Comparison of ENCODE assay signal across 13 mouse cellular contexts in genomic region chr5:65181160-65181793, GRCm38 (mm10). TPM values are rescaled to one million over a fixed set of nuclear protein-coding genes. Genes with fewer than 3 reads are reported as not detected.
DNase-seq lines count a peak whose midpoint lies in the region; ATAC-seq lines count a peak whose summit lies in the region.
"Had no signal": no experiment of that assay in that cellular context is flagged by ENCODE, and none has a peak within 500 bp of the region (broad histone marks: within the 10 kb centered on the region; RNA-seq: fewer than 3 reads in every experiment).

No protein-coding gene starts in this region.

- no peaks in the 10 kb centered on the region for H3K9me3 ChIP-seq in heart, embryonic 13.5 days
- H3K9me3 ChIP-seq in heart, embryonic 16.5 days (replicated peaks; ENCODE audit: control insufficient read depth, low read length) = no peaks in the 10 kb centered on the region
- no peaks in the 10 kb centered on the region for H3K9me3 ChIP-seq in neural tube, embryonic 13.5 days

- peaks cover 48% of the 10 kb centered on the region for H3K4me1 ChIP-seq in heart, embryonic 13.5 days
- peaks cover 28% of the 10 kb centered on the region for H3K4me1 ChIP-seq in heart, embryonic 16.5 days (ENCODE audit: control insufficient read depth, insufficient read depth, low read length)
- H3K4me1 ChIP-seq in neural tube, embryonic 13.5 days (replicated peaks) = peaks cover 34% of the 10 kb centered on the region

- DNase-seq in cerebellum, postnatal 4 days (ENCODE audit: low spot score in 2 of 2) = no peak
- DNase-seq in heart, adult 8-10 months (ENCODE audit: low spot score) = no peak
- no peak for DNase-seq in layer of hippocampus, adult 9-11 months
- DNase-seq in thymus, postnatal 14 days = no peak
- DNase-seq: adrenal gland, postnatal 25 days; cerebellum, adult 11-12 months; kidney, adult 8-10 months; left cerebral cortex, postnatal 4 days; spleen, adult 18-20 months had no signal

- peak overlapping the region; percentile 92 for H3K27ac ChIP-seq in heart, embryonic 13.5 days (replicated peaks)
- H3K27ac ChIP-seq in heart, embryonic 16.5 days (ENCODE audit: low read length) = peak overlapping the region; percentile 83
- peak overlapping the region; percentile 56; the same call in 1 of the 2 replicates for H3K27ac ChIP-seq in neural tube, embryonic 13.5 days (replicated peaks)

- no peak overlapping the region for H3K9ac ChIP-seq in heart, embryonic 13.5 days
- peak overlapping the region; percentile 59; the same call in 1 of the 2 replicates for H3K9ac ChIP-seq in heart, embryonic 16.5 days (ENCODE audit: low read length)
- H3K9ac ChIP-seq in neural tube, embryonic 13.5 days = peak overlapping the region; percentile 18; the same call in 1 of the 2 replicates

- peak; percentile 26; the same call in 1 of the 2 replicates for ATAC-seq in cerebellum, adult (ENCODE audit: insufficient number of reproducible peaks, low FRiP score, low TSS enrichment)
- ATAC-seq in heart, embryonic 13.5 days (ENCODE audit: extremely low read depth, insufficient number of reproducible peaks, low FRiP score, low TSS enrichment) = peak; percentile 48; the same call in 1 of the 2 replicates
- peak; percentile 81 for ATAC-seq in heart, embryonic 16.5 days (replicated peaks; ENCODE audit: extremely low read depth, insufficient read depth, low FRiP score)
- 0 out of 2 replicates have a peak, but pooled peaks have one; percentile 34 for ATAC-seq in neural tube, embryonic 13.5 days (ENCODE audit: low read depth)

- H3K36me3 ChIP-seq in heart, embryonic 13.5 days = no peaks in the 10 kb centered on the region
- H3K36me3 ChIP-seq in heart, embryonic 16.5 days (ENCODE audit: control insufficient read depth, insufficient read depth) = no peaks in the 10 kb centered on the region
- no peaks in the 10 kb centered on the region for H3K36me3 ChIP-seq in neural tube, embryonic 13.5 days

- H3K27me3 ChIP-seq in heart, embryonic 13.5 days (replicated peaks) = no peaks in the 10 kb centered on the region
- no peaks in the 10 kb centered on the region for H3K27me3 ChIP-seq in heart, embryonic 16.5 days (ENCODE audit: control insufficient read depth, insufficient read depth, low read length)
- no peaks in the 10 kb centered on the region for H3K27me3 ChIP-seq in neural tube, embryonic 13.5 days

- 47% methylated on average over 21 of the region's 21 CpGs for WGBS in heart, embryonic 13.5 days
- 36% methylated on average over 21 of the region's 21 CpGs for WGBS in heart, embryonic 16.5 days
- 45% methylated on average over 21 of the region's 21 CpGs for WGBS in neural tube, embryonic 13.5 days

- peak overlapping the region; percentile 54 for H3K4me2 ChIP-seq in heart, embryonic 13.5 days
- peak overlapping the region; percentile 58 for H3K4me2 ChIP-seq in heart, embryonic 16.5 days (ENCODE audit: low read depth, low read length)
- peak overlapping the region; percentile 33 for H3K4me2 ChIP-seq in neural tube, embryonic 13.5 days

- no peak overlapping the region for H3K4me3 ChIP-seq in heart, embryonic 13.5 days
- peak overlapping the region; percentile 24 for H3K4me3 ChIP-seq in heart, embryonic 16.5 days (ENCODE audit: low read length)
- no peak overlapping the region for H3K4me3 ChIP-seq in neural tube, embryonic 13.5 days

RNA-seq across cellular contexts. Expression of gene Wdr19, which starts 18.2 kb away (rescaled TPM):
- polyA plus RNA-seq in heart, embryonic 13.5 days (2015; fragmentation: Nextera tagmentation; extraction: Ambion mirVana) = 5.6 and 6.2 TPM in 2 replicates
- total RNA-seq in heart, adult 8-10 months (2022) = 1 to 10 TPM in 2 of 4 experiments, under 1 TPM in 2; 0.66 to 2.3 (median 1.2) TPM
- polyA plus RNA-seq in heart, embryonic 16.5 days (2015; fragmentation: Nextera tagmentation; extraction: Ambion mirVana) = 5.0 and 5.6 TPM in 2 replicates
- polyA plus RNA-seq in neural tube, embryonic 13.5 days (2015; fragmentation: Nextera tagmentation; extraction: Ambion mirVana) = 10.6 and 12.4 TPM in 2 replicates

Comparison
In these comparisons a context has a peak if more than half of its experiments do, and no peak if none do; other contexts are left out.
1. ATAC-seq: peak in every context shown above with its lines; median percentile 81 in heart, embryonic 16.5 days; 48 in heart, embryonic 13.5 days; 34 in neural tube, embryonic 13.5 days; 26 in cerebellum, adult.